Mouse (Mus musculus): ENCODE results near the gene Polr3k. TPM values are rescaled to one million over a fixed set of nuclear protein-coding genes. Genes with fewer than 3 reads are reported as not detected.

The Polr3k gene
- 36.7 and 39.7 TPM in 2 replicates for total RNA-seq (2014; fragmentation: Nextera tagmentation)
- 46.6 and 50.3 TPM in 2 replicates for total RNA-seq (2017)
- 1.3 and 3.1 TPM in 2 replicates for polyA plus RNA-seq (2012)

- ATAC-seq (ENCODE audit: extremely low read depth, insufficient number of reproducible peaks, low FRiP score, poor library complexity, severe bottlenecking), result peak; percentile 99
- peak within 1 kb of the TSS; percentile 80 for H3K4me3 ChIP-seq (ENCODE audit: low read depth, low read length)
- peaks cover 19% of the 10 kb centered on the region for H3K4me1 ChIP-seq (ENCODE audit: insufficient read depth, low read depth, low read length)
- peak; percentile 98 for DNase-seq (ENCODE audit: low spot score)
- peaks cover 37% of the 10 kb centered on the region for H3K36me3 ChIP-seq (replicated peaks)
- no peak for TF ChIP-seq CTCF (IDR thresholded peaks at IDR 0.05; ENCODE audit: low read depth, low read length)
- H3K27me3 ChIP-seq (ENCODE audit: insufficient read depth, low read length), result no peaks in the 10 kb centered on the region
- no peaks in the 10 kb centered on the region for H3K9me3 ChIP-seq (replicated peaks)
Measured at GRCm38 (mm10) chr2:181863791-181864535, at the start of gene Polr3k. Polr3k (plus strand) TSS chr2:181864337.

GRCm38 (mm10) chr2:181829032-181829650, 35.0 kb upstream of the Polr3k start:
- Histone ChIP-seq H3K4me3 (ENCODE audit: low read depth, low read length) (no peak overlapping the region), H3K4me1 (ENCODE audit: insufficient read depth, low read depth, low read length) (peaks cover 7% of the 10 kb centered on the region), H3K9me3 (replicated peaks) (no peaks in the 10 kb centered on the region), H3K27me3 (ENCODE audit: insufficient read depth, low read length) (peaks cover 6% of the 10 kb centered on the region; the same call in 1 of the 2 replicates), H3K36me3 (replicated peaks) (no peaks in the 10 kb centered on the region)
- ATAC-seq (ENCODE audit: extremely low read depth, insufficient number of reproducible peaks, low FRiP score, poor library complexity, severe bottlenecking) (peak; percentile 57), DNase-seq (ENCODE audit: low spot score) (no peak)
- TF ChIP-seq GATA1 (IDR thresholded peaks at IDR 0.05; ENCODE audit: borderline replicate concordance, low read length), result no peak
- TF ChIP-seq TAL1 (conservative IDR thresholded peaks at IDR 0.05; ENCODE audit: low read depth, low read length), result 0 out of 2 replicates have a peak, but pooled peaks have one; percentile 26

GRCm38 (mm10) chr2:181832745-181833144, 31.4 kb upstream of the Polr3k start:
- DNase-seq (ENCODE audit: low spot score) (no peak), ATAC-seq (ENCODE audit: extremely low read depth, insufficient number of reproducible peaks, low FRiP score, poor library complexity, severe bottlenecking) (no peak)
- H3K9me3 ChIP-seq (replicated peaks), result no peaks in the 10 kb centered on the region
- H3K27me3 ChIP-seq (ENCODE audit: insufficient read depth, low read length), result peaks cover 4% of the 10 kb centered on the region; the same call in 1 of the 2 replicates
- no peak overlapping the region for H3K4me3 ChIP-seq (ENCODE audit: low read depth, low read length)
- H3K4me1 ChIP-seq (ENCODE audit: insufficient read depth, low read depth, low read length), result peaks cover 14% of the 10 kb centered on the region
- TF ChIP-seq GATA1 (IDR thresholded peaks at IDR 0.05; ENCODE audit: borderline replicate concordance, low read length), result no peak
- TF ChIP-seq POLR2AphosphoS5 (IDR thresholded peaks at IDR 0.05; ENCODE audit: insufficient replicate concordance, low read depth, low read length), result no peak
- no peak for TF ChIP-seq TAL1 (conservative IDR thresholded peaks at IDR 0.05; ENCODE audit: low read depth, low read length)
- no peak for TF ChIP-seq GATA2 (IDR thresholded peaks at IDR 0.05; ENCODE audit: borderline replicate concordance, low read depth, low read length)
- no peak for TF ChIP-seq CTCF (IDR thresholded peaks at IDR 0.05; ENCODE audit: low read depth, low read length)
- H3K36me3 ChIP-seq (replicated peaks), result no peaks in the 10 kb centered on the region

- Histone ChIP-seq H3K4me3 (ENCODE audit: low read depth, low read length) (peak within 1 kb of the TSS; percentile 85), H3K36me3 (replicated peaks) (peaks cover 15% of the 10 kb centered on the region), H3K9me3 (replicated peaks) (no peaks in the 10 kb centered on the region), H3K27me3 (ENCODE audit: insufficient read depth, low read length) (0 out of 2 replicates have a peak, but pooled peaks cover under 1% of the 10 kb centered on the region), H3K4me1 (ENCODE audit: insufficient read depth, low read depth, low read length) (peaks cover 15% of the 10 kb centered on the region)
- DNase-seq (ENCODE audit: low spot score), result peak; percentile 85
- peak; percentile 96 for ATAC-seq (ENCODE audit: extremely low read depth, insufficient number of reproducible peaks, low FRiP score, poor library complexity, severe bottlenecking)
- TF ChIP-seq GATA1 (IDR thresholded peaks at IDR 0.05; ENCODE audit: borderline replicate concordance, low read length) (no peak), CTCF (IDR thresholded peaks at IDR 0.05; ENCODE audit: low read depth, low read length) (no peak), GATA2 (IDR thresholded peaks at IDR 0.05; ENCODE audit: borderline replicate concordance, low read depth, low read length) (no peak), TAL1 (conservative IDR thresholded peaks at IDR 0.05; ENCODE audit: low read depth, low read length) (no peak), POLR2AphosphoS5 (IDR thresholded peaks at IDR 0.05; ENCODE audit: insufficient replicate concordance, low read depth, low read length) (no peak)
Measured at GRCm38 (mm10) chr2:181837372-181838292, 26.5 kb upstream of the Polr3k start, which contains the start of gene Pcmtd2. Pcmtd2 (plus strand) TSS chr2:181837854.

GRCm38 (mm10) chr2:181838293-181838680, 25.9 kb upstream of the Polr3k start:
- DNase-seq (ENCODE audit: low spot score) (no peak), ATAC-seq (ENCODE audit: extremely low read depth, insufficient number of reproducible peaks, low FRiP score, poor library complexity, severe bottlenecking) (no peak)
- no peaks in the 10 kb centered on the region for H3K27me3 ChIP-seq (ENCODE audit: insufficient read depth, low read length)
- peaks cover 18% of the 10 kb centered on the region for H3K36me3 ChIP-seq (replicated peaks)
- peaks cover 15% of the 10 kb centered on the region for H3K4me1 ChIP-seq (ENCODE audit: insufficient read depth, low read depth, low read length)
- H3K4me3 ChIP-seq (ENCODE audit: low read depth, low read length), result peak overlapping the region; percentile 85
- TF ChIP-seq TAL1 (conservative IDR thresholded peaks at IDR 0.05; ENCODE audit: low read depth, low read length), result no peak
- TF ChIP-seq POLR2AphosphoS5 (IDR thresholded peaks at IDR 0.05; ENCODE audit: insufficient replicate concordance, low read depth, low read length), result no peak
- no peak for TF ChIP-seq CTCF (IDR thresholded peaks at IDR 0.05; ENCODE audit: low read depth, low read length)
- TF ChIP-seq GATA2 (IDR thresholded peaks at IDR 0.05; ENCODE audit: borderline replicate concordance, low read depth, low read length), result no peak
- no peaks in the 10 kb centered on the region for H3K9me3 ChIP-seq (replicated peaks)
